Mouse (Mus musculus) neural tube, embryonic 14.5 days (tissue): Measurements from ENCODE around the gene Zmat1. TPM values are rescaled to one million over a fixed set of nuclear protein-coding genes. Genes with fewer than 3 reads are reported as not detected.
"Not testable (repeated sequence)": the region's sequence is repeated elsewhere in the genome, so short reads cannot be mapped to it uniquely, and the experiment has no call there.

Experiments used
- ATAC-seq: fragments of 200-750 bp; cut with Nextera tagmentation; 2 replicates; pipeline ENCODE4 v1.8.0; 2017; ENCODE audit warnings: low read depth, mild to moderate bottlenecking, moderate TSS enrichment, moderate library complexity
- H3K27ac ChIP-seq: fragments of 300-500 bp; sonication (generic); 2 replicates; pipeline ENCODE4 v1.5.1; 2014; ENCODE audit warnings: low read depth, mild to moderate bottlenecking, control low read depth, low read length, moderate library complexity, mixed read lengths
- H3K27me3 ChIP-seq: fragments of 300-500 bp; sonication (generic); 2 replicates; pipeline ENCODE4 v1.6.1; 2014; ENCODE audit warnings: low read length; ENCODE audit not compliant: control insufficient read depth, insufficient read depth
- H3K36me3 ChIP-seq: fragments of 300-500 bp; sonication (generic); 2 replicates; pipeline ENCODE4 v1.6.1; 2014; ENCODE audit warnings: low read length, mixed read lengths; ENCODE audit not compliant: control insufficient read depth, insufficient read depth
- H3K4me1 ChIP-seq: fragments of 300-500 bp; sonication (generic); 2 replicates; pipeline ENCODE4 v1.6.1; 2014; ENCODE audit warnings: low read length; ENCODE audit not compliant: control insufficient read depth, insufficient read depth
- H3K4me2 ChIP-seq: fragments of 300-500 bp; sonication (generic); 2 replicates; pipeline ENCODE4 v1.6.1; 2014; ENCODE audit warnings: mild to moderate bottlenecking, low read depth, low read length, control low read depth
- H3K4me3 ChIP-seq: fragments of 300-500 bp; sonication (generic); 2 replicates; pipeline ENCODE4 v1.5.1; 2014; ENCODE audit warnings: low read depth, low read length, control low read depth, mixed read lengths
- H3K9ac ChIP-seq: fragments of 300-500 bp; sonication (generic); replicated peaks from 2 replicates; pipeline ENCODE4 v1.6.1; 2014; ENCODE audit warnings: low read depth, mild to moderate bottlenecking, control low read depth, low read length, mixed read lengths
- H3K9me3 ChIP-seq: fragments of 300-500 bp; sonication (generic); 2 replicates; pipeline ENCODE4 v1.6.1; 2016; ENCODE audit warnings: low read length; ENCODE audit not compliant: control insufficient read depth
- WGBS: fragments of 180-500 bp; shearing (Covaris S2); extraction: QIAGEN DNeasy Blood & Tissue Kit; methylation state at CpG from one replicate; pipeline ENCODE4 v1.1.7; 2014; 5-methylcytosine and 5-hydroxymethylcytosine counted together
- polyA plus RNA-seq: library from polyadenylated mRNA; unstranded; fragments of >200 nt; fragmentation: Nextera tagmentation; extraction: Ambion mirVana; gene quantifications from 2 replicates; pipeline ENCODE4 v1.2.1, GENCODE M21; 2014

The Zmat1 gene
- 10.1 and 11.0 TPM in 2 replicates for polyA plus RNA-seq

DNA sequence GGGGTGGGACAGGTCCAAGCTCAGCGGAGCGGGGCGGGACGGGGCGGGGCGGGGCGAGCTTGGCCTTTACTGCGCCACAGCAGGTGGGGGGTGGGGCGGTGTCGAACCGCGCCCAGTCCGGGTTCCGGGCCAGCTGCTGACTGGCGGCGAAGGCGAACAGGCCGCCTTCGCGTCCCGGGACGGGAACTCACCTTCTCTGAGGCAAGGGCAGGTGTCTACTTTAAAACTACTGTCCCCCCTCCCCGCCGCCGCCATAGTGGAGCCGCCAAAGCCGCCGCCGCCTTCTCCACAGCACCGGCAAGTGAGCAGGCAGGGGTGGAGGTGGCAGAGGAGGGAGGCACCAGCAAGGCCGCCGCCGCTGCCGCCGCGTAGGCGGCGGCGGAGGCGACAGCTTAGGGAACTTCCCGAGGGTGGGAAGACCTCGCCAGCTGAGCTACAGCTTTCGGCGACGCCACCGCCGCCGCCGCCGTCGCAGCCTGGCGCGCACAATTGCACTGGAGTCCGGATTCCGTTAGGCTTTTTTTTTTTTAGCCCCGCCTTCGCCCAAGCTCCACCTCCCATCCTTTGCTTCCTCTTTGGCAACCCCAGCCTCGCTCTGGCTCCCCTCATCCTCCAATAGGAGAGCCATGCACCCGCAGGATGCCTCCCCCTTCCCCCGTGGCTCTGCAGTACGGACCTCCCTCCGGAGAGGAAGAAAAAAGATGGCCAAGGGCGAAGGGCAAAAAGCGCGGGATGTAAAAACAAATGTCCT lies at the start of gene Zmat1:
Gene Zmat1 (minus strand): TSS at position 490 of the 751 bp plus-strand sequence.
- ATAC-seq: peak; percentile 99
- no peaks in the 10 kb centered on the region for H3K4me1 ChIP-seq

GRCm38 (mm10) chrX:135053939-135054338 lies 44.9 kb upstream of the Zmat1 start:
- not testable (repeated sequence) for H3K4me1 ChIP-seq, H3K27me3 ChIP-seq, H3K36me3 ChIP-seq, H3K27ac ChIP-seq, H3K9me3 ChIP-seq, H3K4me3 ChIP-seq, ATAC-seq, H3K4me2 ChIP-seq, H3K9ac ChIP-seq
- 68% methylated on average over 1 of the region's 1 CpGs for WGBS

More for the DNA sequence above, at the start of gene Zmat1:
- H3K9me3 ChIP-seq: no peaks in the 10 kb centered on the region
- 23% methylated on average over 46 of the region's 65 CpGs for WGBS
- H3K9ac ChIP-seq: peak within 1 kb of the TSS; percentile 86
- H3K27ac ChIP-seq: peak within 1 kb of the TSS; percentile 95
- peak within 1 kb of the TSS; percentile 34 for H3K4me2 ChIP-seq
- no peaks in the 10 kb centered on the region for H3K36me3 ChIP-seq
- H3K4me3 ChIP-seq: peak within 1 kb of the TSS; percentile 52
- H3K27me3 ChIP-seq: no peaks in the 10 kb centered on the region

DNA sequence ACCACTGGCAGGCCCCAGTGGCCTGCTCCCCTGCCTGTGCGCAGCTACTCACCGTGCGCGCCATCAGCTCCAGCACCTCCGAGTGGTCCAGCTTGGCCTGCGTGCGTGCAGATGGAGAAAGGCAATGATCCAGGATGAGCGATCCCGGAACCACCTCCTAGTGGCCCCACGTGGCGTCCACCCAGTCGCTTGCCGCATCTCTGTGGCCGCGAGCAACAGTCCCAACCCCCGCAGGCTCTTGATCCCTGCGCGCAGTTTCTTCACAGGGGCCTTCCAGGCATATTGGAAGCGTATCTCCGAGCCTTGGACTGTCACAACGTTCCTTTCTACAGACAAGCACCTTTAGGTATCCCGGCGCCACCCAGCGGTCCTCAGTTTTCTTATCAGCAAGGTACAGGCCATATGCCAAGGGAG lies 27.0 kb upstream of the Zmat1 start:
- Histone ChIP-seq H3K9ac (peak overlapping the region; percentile 37; the same call in 1 of the 2 replicates), H3K4me3 (peak overlapping the region; percentile 30), H3K4me2 (peak overlapping the region; percentile 44), H3K27ac (no peak overlapping the region), H3K27me3 (no peaks in the 10 kb centered on the region), H3K9me3 (no peaks in the 10 kb centered on the region), H3K36me3 (no peaks in the 10 kb centered on the region), H3K4me1 (no peaks in the 10 kb centered on the region)
- WGBS: 21% methylated on average over 24 of the region's 24 CpGs
- ATAC-seq: peak; percentile 80; the same call in 1 of the 2 replicates

DNA sequence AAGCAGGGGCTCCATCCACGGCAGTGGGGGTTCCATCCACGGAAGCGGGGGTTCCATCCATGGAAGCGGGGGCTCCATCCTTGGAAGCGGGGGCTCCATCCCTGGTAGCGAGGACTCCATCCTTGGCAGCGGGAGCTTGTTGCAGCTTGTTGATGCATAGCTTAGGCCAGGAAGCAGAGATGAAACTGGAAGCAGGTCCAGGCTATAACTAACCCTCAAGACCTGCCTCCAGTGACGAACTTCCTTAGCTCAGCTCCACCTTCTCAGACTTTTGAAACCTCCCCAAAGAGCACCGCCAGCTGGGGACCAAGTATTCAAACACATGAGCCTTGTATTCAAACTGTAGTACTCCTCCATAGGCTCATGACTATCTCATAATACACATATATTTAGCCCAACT lies 16.1 kb upstream of the Zmat1 start:
- Histone ChIP-seq H3K9ac (no peak overlapping the region), H3K9me3 (no peaks in the 10 kb centered on the region), H3K27ac (no peak overlapping the region), H3K27me3 (peaks cover 2% of the 10 kb centered on the region; the same call in 1 of the 2 replicates), H3K4me2 (no peak overlapping the region), H3K4me1 (no peaks in the 10 kb centered on the region), H3K4me3 (no peak overlapping the region), H3K36me3 (no peaks in the 10 kb centered on the region)
- no peak for ATAC-seq
- WGBS: 86% methylated on average over 9 of the region's 9 CpGs

GRCm38 (mm10) chrX:135011381-135011780 lies 2.4 kb upstream of the Zmat1 start:
- Histone ChIP-seq H3K36me3 (no peaks in the 10 kb centered on the region), H3K27ac (no peak overlapping the region), H3K4me1 (no peaks in the 10 kb centered on the region), H3K4me3 (no peak overlapping the region), H3K9me3 (no peaks in the 10 kb centered on the region), H3K9ac (no peak overlapping the region), H3K27me3 (no peaks in the 10 kb centered on the region), H3K4me2 (no peak overlapping the region)
- 53% methylated on average over 3 of the region's 3 CpGs for WGBS
- no peak for ATAC-seq

- H3K4me3 ChIP-seq: peak overlapping the region; percentile 52
- H3K4me2 ChIP-seq: peak overlapping the region; percentile 34
- H3K27ac ChIP-seq: no peak overlapping the region; the same call in 1 of the 2 replicates
- peak overlapping the region; percentile 21; the same call in 1 of the 2 replicates for H3K9ac ChIP-seq
- peak; percentile 26 for ATAC-seq
- H3K9me3 ChIP-seq: no peaks in the 10 kb centered on the region
- no peaks in the 10 kb centered on the region for H3K36me3 ChIP-seq
- no peaks in the 10 kb centered on the region for H3K4me1 ChIP-seq
- H3K27me3 ChIP-seq: no peaks in the 10 kb centered on the region
- WGBS: 30% methylated on average over 6 of the region's 6 CpGs
Observed at GRCm38 (mm10) chrX:135009471-135009815, 434 bp upstream of the Zmat1 start.

DNA sequence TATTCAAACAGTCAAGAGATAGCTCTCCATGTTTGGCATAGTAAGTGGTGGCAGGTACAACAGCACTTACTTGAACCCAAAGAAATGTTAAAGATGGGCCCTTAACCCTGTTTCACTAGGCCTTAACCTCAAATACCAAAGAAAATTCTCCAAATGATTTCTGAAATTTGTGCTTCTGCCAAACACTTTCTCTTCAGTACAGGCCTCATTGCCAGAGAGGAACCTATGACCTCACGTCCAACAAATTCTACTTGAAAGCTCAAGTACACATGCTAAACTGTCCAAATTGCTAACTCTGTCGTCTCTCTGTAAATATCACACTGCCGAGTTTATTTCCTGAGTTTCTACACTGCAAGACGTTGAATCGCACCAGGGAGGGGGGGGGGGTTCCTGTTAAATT lies 988 bp downstream of the Zmat1 start:
- WGBS: 19% methylated on average over 5 of the region's 5 CpGs
- H3K27me3 ChIP-seq: no peaks in the 10 kb centered on the region
- no peaks in the 10 kb centered on the region for H3K9me3 ChIP-seq
- H3K27ac ChIP-seq: no peak overlapping the region
- peak overlapping the region; percentile 21 for H3K4me2 ChIP-seq
- no peaks in the 10 kb centered on the region for H3K4me1 ChIP-seq
- no peaks in the 10 kb centered on the region for H3K36me3 ChIP-seq
- H3K9ac ChIP-seq: no peak overlapping the region
- ATAC-seq: no peak
- H3K4me3 ChIP-seq: peak overlapping the region; percentile 52; the same call in 1 of the 2 replicates

DNA sequence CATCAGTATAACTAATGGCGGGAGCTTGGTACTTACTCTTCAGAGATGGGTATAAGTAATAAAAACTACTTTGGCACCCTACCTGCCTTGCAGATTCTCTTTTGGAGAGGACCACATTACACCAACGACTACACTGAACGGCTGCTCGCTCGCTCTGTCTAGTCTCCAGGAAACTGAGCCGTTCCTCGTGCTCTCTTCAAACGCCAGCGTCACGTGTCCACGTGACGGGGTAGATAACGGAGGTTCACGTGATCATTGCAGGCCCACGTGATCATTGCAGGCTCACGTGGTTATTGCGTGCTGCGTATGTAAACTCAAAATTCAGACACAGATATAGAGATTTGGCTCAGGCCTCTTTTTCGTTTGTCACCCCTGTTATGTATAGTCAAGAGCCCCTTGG lies 44.5 kb downstream of the Zmat1 start, which contains the start of gene Nxf2:
Gene Nxf2 (minus strand): TSS at position 209 of the 400 bp plus-strand sequence.
- Histone ChIP-seq H3K27me3 (no peaks in the 10 kb centered on the region), H3K9me3 (no peaks in the 10 kb centered on the region), H3K36me3 (no peaks in the 10 kb centered on the region), H3K4me2 (peak within 1 kb of the TSS; percentile 43), H3K4me1 (no peaks in the 10 kb centered on the region), H3K27ac (no peak within 1 kb of the TSS), H3K4me3 (peak within 1 kb of the TSS; percentile 26; the same call in 1 of the 2 replicates), H3K9ac (peak within 1 kb of the TSS; percentile 34; the same call in 1 of the 2 replicates)
- ATAC-seq: no peak
- WGBS: 94% methylated on average over 19 of the region's 19 CpGs
